Mouse (Mus musculus) intestine, postnatal 0 days (tissue): Measurements from ENCODE around the gene Pde10a. TPM values are rescaled to one million over a fixed set of nuclear protein-coding genes. Genes with fewer than 3 reads are reported as not detected.

Source experiments
- ATAC-seq: fragments of 200-750 bp; cut with Nextera tagmentation; 2 replicates; pipeline ENCODE4 v1.8.0; 2017; ENCODE audit warnings: mild to moderate bottlenecking, moderate TSS enrichment, moderate library complexity
- H3K27ac ChIP-seq: fragments of 300-500 bp; sonication (generic); 2 replicates; pipeline ENCODE4 v1.5.1; 2014; ENCODE audit warnings: mild to moderate bottlenecking, low read depth, low read length, moderate library complexity
- H3K27me3 ChIP-seq: fragments of 300-500 bp; sonication (generic); replicated peaks from 2 replicates; pipeline ENCODE4 v1.6.1; 2014; ENCODE audit warnings: low read length, mixed read lengths; ENCODE audit not compliant: control insufficient read depth, insufficient read depth
- H3K36me3 ChIP-seq: fragments of 300-500 bp; sonication (generic); 2 replicates; pipeline ENCODE4 v1.6.1; 2014; ENCODE audit warnings: mild to moderate bottlenecking, moderate library complexity; ENCODE audit not compliant: control insufficient read depth, insufficient read depth
- H3K4me1 ChIP-seq: fragments of 300-500 bp; sonication (generic); replicated peaks from 2 replicates; pipeline ENCODE4 v1.6.1; 2014; ENCODE audit warnings: antibody characterized with exemption, low read length, mixed read lengths; ENCODE audit not compliant: control insufficient read depth, insufficient read depth
- H3K4me2 ChIP-seq: fragments of 300-500 bp; sonication (generic); replicated peaks from 2 replicates; pipeline ENCODE4 v1.6.1; 2014; ENCODE audit warnings: low read depth, mild to moderate bottlenecking, moderate library complexity
- H3K4me3 ChIP-seq: fragments of 300-500 bp; sonication (generic); 2 replicates; pipeline ENCODE4 v1.5.1; 2014; ENCODE audit warnings: low read depth, low read length
- H3K9ac ChIP-seq: fragments of 300-500 bp; sonication (generic); 2 replicates; pipeline ENCODE4 v1.6.1; 2014; ENCODE audit warnings: mild to moderate bottlenecking, low read depth, low read length
- H3K9me3 ChIP-seq: fragments of 300-500 bp; sonication (generic); 2 replicates; pipeline ENCODE4 v1.6.1; 2016; ENCODE audit warnings: mixed run types; ENCODE audit not compliant: control insufficient read depth
- CTCF ChIP-seq: sonication (generic); IDR thresholded peaks from 2 replicates; pipeline ENCODE4 v1.5.1; 2016; ENCODE audit warnings: low read depth, mild to moderate bottlenecking, control low read depth, antibody characterized with exemption, moderate library complexity
- WGBS: fragments of 180-500 bp; shearing (Covaris S2); extraction: QIAGEN DNeasy Blood & Tissue Kit; methylation state at CpG from one replicate; pipeline ENCODE4 v1.1.7; 2014; 5-methylcytosine and 5-hydroxymethylcytosine counted together
- polyA plus RNA-seq: library from polyadenylated mRNA; unstranded; fragments of >200 nt; fragmentation: Nextera tagmentation; extraction: Ambion mirVana; gene quantifications from 2 replicates; pipeline ENCODE4 v1.2.1, GENCODE M21; 2015

The Pde10a gene
- polyA plus RNA-seq, 1 experiment from 2014 or later: 0.47 TPM

DNA sequence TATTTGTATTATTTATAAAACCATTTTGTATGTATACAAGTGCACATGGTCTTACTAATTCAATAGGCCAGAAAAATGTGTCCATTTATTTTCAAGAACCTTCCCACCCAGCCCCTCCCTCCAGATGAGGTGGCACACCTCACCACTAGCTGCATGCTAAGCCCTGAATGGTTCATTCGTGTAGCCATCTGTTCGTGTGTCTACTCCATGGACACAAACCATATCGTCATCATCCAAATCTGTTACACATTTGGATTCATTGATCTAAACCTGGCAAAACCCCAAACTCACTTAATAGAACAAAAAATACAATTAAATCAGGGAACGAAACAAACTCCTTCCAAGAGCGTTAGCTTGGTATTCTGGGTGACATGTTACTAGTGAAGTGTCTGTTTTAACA is 435.9 kb downstream of the Pde10a start:
- Histone ChIP-seq H3K4me2 (no peak overlapping the region), H3K9ac (no peak overlapping the region), H3K9me3 (no peaks in the 10 kb centered on the region), H3K27ac (no peak overlapping the region), H3K36me3 (no peaks in the 10 kb centered on the region), H3K27me3 (no peaks in the 10 kb centered on the region), H3K4me1 (no peaks in the 10 kb centered on the region), H3K4me3 (no peak overlapping the region)
- TF ChIP-seq CTCF: no peak
- WGBS: 90% methylated on average over 5 of the region's 5 CpGs
- no peak for ATAC-seq

DNA sequence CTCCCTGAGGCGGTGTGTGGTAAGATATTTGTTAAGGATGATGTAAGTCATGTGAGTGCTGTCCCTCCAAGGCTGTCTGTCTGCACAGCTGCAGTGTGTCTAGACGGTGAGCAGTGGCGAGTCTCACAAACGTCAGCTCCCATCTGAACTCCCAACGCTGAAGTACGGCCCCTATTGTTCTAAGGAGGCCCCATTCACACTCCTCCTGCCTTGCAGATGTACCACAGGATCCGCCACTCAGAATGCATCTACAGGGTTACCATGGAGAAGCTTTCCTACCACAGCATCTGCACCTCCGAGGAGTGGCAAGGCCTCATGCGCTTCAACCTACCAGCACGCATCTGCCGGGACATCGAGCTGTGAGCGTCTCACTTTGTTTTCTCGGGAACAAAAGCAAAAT is 436.5 kb downstream of the Pde10a start:
- ATAC-seq: no peak
- H3K4me2 ChIP-seq: no peak overlapping the region
- no peak overlapping the region for H3K27ac ChIP-seq
- no peaks in the 10 kb centered on the region for H3K36me3 ChIP-seq
- H3K4me3 ChIP-seq: no peak overlapping the region
- TF ChIP-seq CTCF: no peak
- no peaks in the 10 kb centered on the region for H3K27me3 ChIP-seq
- H3K9me3 ChIP-seq: no peaks in the 10 kb centered on the region
- H3K4me1 ChIP-seq: no peaks in the 10 kb centered on the region
- no peak overlapping the region for H3K9ac ChIP-seq
- WGBS: 72% methylated on average over 14 of the region's 14 CpGs

DNA sequence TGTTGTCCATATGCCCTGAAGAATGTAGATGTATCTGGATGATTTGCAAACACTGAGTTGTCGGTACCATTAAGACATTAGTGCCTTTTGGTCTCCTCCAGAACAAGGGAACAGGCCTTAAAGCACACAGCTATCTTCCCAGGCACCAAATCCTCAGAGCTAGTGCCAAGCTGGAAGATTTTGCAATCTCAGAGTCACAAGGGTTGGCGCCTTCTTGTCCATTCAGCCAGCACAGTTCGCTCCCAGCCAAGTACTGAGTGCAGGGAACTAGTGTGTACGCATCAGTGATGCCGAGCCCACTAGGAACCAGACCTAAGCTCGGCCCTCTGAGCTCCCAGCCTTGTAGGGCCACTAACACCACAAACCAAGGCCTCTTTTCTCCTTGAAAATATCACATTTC is 440.0 kb downstream of the Pde10a start:
- no peak for ATAC-seq
- WGBS: 89% methylated on average over 6 of the region's 6 CpGs
- H3K9ac ChIP-seq: no peak overlapping the region
- H3K36me3 ChIP-seq: no peaks in the 10 kb centered on the region
- H3K27me3 ChIP-seq: no peaks in the 10 kb centered on the region
- no peak for TF ChIP-seq CTCF
- H3K4me2 ChIP-seq: no peak overlapping the region
- no peaks in the 10 kb centered on the region for H3K9me3 ChIP-seq
- H3K4me1 ChIP-seq: no peaks in the 10 kb centered on the region
- no peak overlapping the region for H3K4me3 ChIP-seq
- no peak overlapping the region for H3K27ac ChIP-seq

DNA sequence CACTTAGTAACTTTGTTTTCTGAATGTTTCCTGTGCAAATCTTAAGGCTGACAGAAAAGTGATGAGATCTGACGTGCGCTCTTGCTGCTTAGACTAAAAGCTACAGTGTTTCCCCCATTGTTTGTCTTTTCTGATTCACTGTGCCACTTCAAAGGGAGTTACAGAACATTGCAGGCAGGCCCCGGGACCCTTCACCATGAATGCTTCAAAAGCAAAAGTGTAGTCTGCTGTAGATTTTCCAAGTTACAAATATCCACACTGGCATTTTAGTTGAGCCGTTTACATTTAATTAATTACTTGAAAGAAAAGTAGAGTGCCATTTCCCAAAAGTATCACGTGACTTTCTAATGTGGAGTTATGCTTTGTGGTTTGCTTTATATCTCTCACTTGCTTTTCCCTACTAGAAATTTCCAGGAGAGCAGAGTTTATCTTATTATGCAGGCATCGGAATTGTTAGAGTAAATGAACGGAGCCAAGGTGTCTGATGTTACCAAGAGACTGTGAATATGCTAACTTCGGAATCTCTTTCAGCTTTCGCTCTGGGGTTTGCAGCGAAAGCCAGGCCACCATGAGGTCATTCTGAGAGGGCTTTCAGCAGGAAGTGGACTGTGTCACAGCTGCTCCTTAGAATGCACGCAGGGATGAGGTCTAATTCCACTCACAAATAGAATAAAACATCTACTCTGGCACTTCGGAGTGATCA is 447.1 kb downstream of the Pde10a start:
- no peak for ATAC-seq
- Histone ChIP-seq H3K27me3 (no peaks in the 10 kb centered on the region), H3K4me3 (no peak overlapping the region), H3K9me3 (no peaks in the 10 kb centered on the region), H3K4me1 (no peaks in the 10 kb centered on the region), H3K4me2 (no peak overlapping the region), H3K9ac (no peak overlapping the region), H3K36me3 (no peaks in the 10 kb centered on the region), H3K27ac (no peak overlapping the region)
- TF ChIP-seq CTCF: no peak
- WGBS: 46% methylated on average over 12 of the region's 12 CpGs

DNA sequence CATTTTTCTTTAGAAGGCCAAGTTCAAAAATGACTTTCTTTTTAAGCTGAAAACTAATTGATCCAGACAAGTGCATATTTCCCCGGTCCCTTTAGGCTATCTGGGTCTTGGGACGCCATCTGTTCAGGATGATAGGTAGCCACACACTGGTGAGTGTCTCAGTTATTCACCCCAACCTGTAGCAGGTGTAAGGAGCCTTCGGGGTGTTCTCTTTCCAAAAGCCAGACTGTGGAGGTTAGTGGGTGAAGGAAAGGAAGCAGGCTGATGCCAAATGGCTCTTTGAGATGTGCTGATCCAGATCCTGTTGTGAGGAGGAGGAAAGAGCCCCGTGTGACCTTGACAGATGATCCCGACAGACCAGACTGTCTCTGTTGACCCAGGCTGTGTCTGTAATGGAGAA is 448.2 kb downstream of the Pde10a start:
- Histone ChIP-seq H3K4me1 (no peaks in the 10 kb centered on the region), H3K36me3 (no peaks in the 10 kb centered on the region), H3K27me3 (no peaks in the 10 kb centered on the region), H3K4me3 (no peak overlapping the region), H3K9me3 (no peaks in the 10 kb centered on the region), H3K9ac (no peak overlapping the region), H3K27ac (no peak overlapping the region), H3K4me2 (no peak overlapping the region)
- 76% methylated on average over 5 of the region's 5 CpGs for WGBS
- ATAC-seq: no peak
- no peak for TF ChIP-seq CTCF

DNA sequence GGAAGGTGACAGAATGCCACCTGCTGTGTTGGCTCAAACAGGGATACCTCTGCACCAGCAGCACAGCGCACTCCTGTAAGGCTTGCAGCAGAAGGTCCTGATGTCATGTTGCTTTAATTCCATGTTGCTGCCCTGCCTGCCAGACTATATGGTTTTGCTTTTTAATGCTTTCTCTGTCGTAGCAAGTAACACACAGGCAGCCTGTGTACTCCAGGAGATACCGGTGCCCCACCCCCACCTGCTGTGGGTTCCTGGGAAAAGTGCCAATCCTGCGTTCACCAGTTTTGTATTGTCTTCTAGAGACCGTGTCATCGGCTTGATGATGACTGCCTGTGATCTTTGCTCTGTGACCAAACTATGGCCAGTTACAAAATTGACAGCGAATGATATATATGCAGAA is 449.3 kb downstream of the Pde10a start:
- H3K9ac ChIP-seq: no peak overlapping the region
- H3K9me3 ChIP-seq: no peaks in the 10 kb centered on the region
- no peak overlapping the region for H3K4me3 ChIP-seq
- H3K4me1 ChIP-seq: no peaks in the 10 kb centered on the region
- TF ChIP-seq CTCF: no peak
- no peaks in the 10 kb centered on the region for H3K27me3 ChIP-seq
- no peak for ATAC-seq
- H3K27ac ChIP-seq: no peak overlapping the region
- H3K4me2 ChIP-seq: no peak overlapping the region
- WGBS: 66% methylated on average over 7 of the region's 7 CpGs
- H3K36me3 ChIP-seq: no peaks in the 10 kb centered on the region
